Mouse (Mus musculus) retina, embryonic 14.5 days (tissue): Measurements from ENCODE around the gene Gm49337.

Experiments used
- DNase-seq: peaks from one replicate; pipeline ENCODE4 v3.0.0-alpha.2; 2015; ENCODE audit warnings: low spot score

The Gm49337 gene

GRCm38 (mm10) chr4:116336294-116336693 lies 163.1 kb downstream of the Gm49337 start:
- no peak for DNase-seq

- DNase-seq = peak; percentile 80
Observed at GRCm38 (mm10) chr4:116342119-116342518, 168.9 kb downstream of the Gm49337 start.
